Mouse (Mus musculus): ENCODE results near the gene Gm49383. TPM values are rescaled to one million over a fixed set of nuclear protein-coding genes. Genes with fewer than 3 reads are reported as not detected.

The Gm49383 gene
- total RNA-seq, 2 experiments from 2014 or later, result 2.1 to 5.6 TPM

- DNase-seq (ENCODE audit: low spot score in 2 of 2), result no peak
- intact Hi-C loops (cut with DNase I), result no loop called here
Measured at GRCm38 (mm10) chr12:69207396-69207795, 10.5 kb upstream of the Gm49383 start.

DNA sequence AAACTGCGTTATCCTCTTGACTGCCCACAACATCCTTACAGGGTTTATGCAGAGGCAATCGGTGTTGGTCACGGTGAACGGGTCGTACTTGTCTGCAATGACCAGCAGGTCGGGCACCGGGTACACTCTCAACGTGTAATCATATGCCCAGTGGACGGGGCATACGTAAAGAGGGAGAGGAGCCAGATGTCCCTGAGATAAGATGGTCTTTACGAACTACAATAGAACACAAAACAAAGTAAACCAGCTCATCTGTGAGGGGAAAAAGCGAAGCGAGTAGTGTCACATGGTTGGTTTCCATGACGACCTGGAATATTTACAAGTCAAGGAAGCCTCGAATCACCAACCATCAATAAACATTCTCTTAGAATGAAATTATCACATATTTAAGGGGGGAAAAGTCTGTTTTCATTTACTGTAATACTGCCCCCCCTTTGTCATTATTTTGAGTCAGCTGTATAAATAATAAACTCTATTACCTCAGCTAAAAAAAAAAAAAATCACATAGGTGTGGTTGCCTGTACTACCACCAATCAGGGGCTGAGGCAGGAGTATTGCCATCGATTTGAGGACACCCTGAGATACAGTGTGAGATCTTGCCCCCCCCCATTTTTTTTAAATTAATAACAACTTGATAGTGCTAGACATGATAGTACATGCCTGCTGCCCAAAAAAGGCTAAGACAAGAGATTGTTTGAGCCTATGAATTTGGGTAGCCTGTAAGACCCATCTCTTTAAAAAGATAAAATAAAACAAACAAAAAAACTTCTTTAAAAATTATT lies 7.3 kb upstream of the Gm49383 start, which contains the start of gene Gm49384:
Gene Gm49384, minus strand, starts transcription at position 216 of the 782 bp plus-strand sequence.
- DNase-seq (ENCODE audit: low spot score in 2 of 2), result no peak
- intact Hi-C loops (cut with DNase I), result no loop called here

DNA sequence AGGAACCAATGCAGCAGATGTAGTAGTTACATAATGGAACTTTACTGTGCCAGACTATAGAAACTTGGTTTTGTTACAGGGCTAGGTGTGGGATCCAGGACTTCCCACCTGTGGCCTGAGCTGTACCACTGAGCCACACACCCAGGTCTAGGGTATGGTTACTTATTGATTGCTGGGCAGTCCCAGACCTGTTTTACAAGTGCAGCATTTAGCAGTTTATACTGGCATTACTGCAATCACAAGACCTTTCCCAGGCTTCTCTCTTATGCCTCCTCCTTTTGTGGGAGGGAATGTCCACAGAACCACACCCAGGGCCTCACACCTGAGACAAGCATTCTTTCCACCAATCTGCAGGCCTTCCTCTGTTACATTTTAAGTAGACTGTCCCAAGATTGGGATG lies 2.1 kb upstream of the Gm49383 start:
- DNase-seq (ENCODE audit: low spot score in 2 of 2), result no peak
- intact Hi-C loops (cut with DNase I), result loop anchor here (5.0 kb wide), 2 partner anchors 43 to 98 kb away; partner anchors contain the start of genes Klhdc1 and Klhdc2

GRCm38 (mm10) chr12:69198164-69198535 lies 1.2 kb upstream of the Gm49383 start, which contains the start of gene Dnaaf2:
TSS of gene Dnaaf2 (minus strand) at chr12:69198429.
- peak in 1 of 2 experiments; percentile 49 for DNase-seq (ENCODE audit: low spot score in 2 of 2)
- intact Hi-C loops (cut with DNase I), result loop anchor here (5.0 kb wide), 2 partner anchors 44 to 99 kb away; partner anchors contain the start of genes Klhdc1 and Klhdc2

- peak; percentile 49 to 64 for DNase-seq (ENCODE audit: low spot score in 2 of 2)
- intact Hi-C loops (cut with DNase I), result loop anchor here (1.0 to 5.0 kb wide), 3 partner anchors 13 to 100 kb away; partner anchors contain the start of genes Klhdc1, Klhdc2, Mgat2 and Rpl36al
Measured at GRCm38 (mm10) chr12:69197378-69198163, 667 bp upstream of the Gm49383 start.

GRCm38 (mm10) chr12:69192637-69193036 lies 4.3 kb downstream of the Gm49383 start:
- DNase-seq (ENCODE audit: low spot score in 2 of 2), result no peak
- intact Hi-C loops (cut with DNase I), result no loop called here

- intact Hi-C loops (cut with DNase I), result no loop called here
- no peak for DNase-seq (ENCODE audit: low spot score in 2 of 2)
Measured at GRCm38 (mm10) chr12:69191396-69191795, 5.5 kb downstream of the Gm49383 start.

GRCm38 (mm10) chr12:69190522-69190921 lies 6.4 kb downstream of the Gm49383 start:
- no peak for DNase-seq (ENCODE audit: low spot score in 2 of 2)
- intact Hi-C loops (cut with DNase I), result no loop called here

DNA sequence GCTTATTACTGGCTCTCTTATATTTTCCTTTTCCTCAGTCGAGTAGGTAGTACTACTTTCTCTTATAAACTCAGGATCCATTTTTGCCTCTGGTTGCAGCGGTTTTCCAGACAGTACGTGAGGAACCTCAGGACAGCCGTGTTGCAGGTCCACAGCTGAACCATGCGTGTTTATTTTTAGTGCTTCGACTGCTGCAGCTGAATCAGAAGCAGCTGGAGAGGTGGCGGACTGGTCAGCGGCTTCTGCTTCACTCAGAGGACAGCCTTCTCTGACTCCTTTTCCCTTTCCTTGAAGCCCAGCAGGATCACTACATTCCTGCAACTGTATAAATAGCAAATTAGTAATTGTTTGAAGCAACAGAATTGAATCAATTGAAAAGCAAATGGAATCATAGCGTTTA lies 6.8 kb downstream of the Gm49383 start:
- intact Hi-C loops (cut with DNase I), result no loop called here
- no peak for DNase-seq (ENCODE audit: low spot score in 2 of 2)

DNA sequence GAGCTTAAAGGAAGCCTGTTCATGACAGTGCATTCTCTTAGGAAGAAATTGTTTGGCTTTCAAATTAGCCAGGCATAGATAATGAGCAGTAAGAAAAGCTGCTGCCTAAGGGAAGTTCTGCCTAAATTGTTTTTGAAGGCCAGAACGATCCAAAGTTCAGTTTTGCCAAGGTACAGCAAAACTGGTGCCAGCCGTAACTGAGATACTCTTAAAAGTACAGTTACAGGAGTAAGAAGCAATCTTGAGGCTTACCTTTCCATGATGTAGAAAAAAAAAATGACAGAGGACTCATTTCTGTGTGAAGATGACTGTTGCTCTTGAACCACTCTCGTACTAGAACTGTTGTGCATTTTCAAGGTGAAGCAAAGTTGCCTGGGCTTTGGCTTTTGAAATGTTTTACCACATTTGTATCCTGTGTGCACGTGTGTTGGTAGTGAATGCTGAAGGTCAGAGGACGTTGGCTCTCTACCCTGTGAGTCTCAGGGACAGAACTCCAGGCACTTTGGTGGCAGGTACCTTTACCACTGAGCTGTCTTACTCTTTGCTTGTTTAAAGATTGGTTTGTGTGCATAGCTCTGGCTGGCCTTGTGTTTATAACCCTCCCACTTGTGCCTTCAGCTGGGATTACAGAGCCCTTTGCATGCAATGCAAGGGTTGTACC lies 10.0 kb downstream of the Gm49383 start:
- intact Hi-C loops (cut with DNase I), result no loop called here
- no peak for DNase-seq (ENCODE audit: low spot score in 2 of 2)

DNA sequence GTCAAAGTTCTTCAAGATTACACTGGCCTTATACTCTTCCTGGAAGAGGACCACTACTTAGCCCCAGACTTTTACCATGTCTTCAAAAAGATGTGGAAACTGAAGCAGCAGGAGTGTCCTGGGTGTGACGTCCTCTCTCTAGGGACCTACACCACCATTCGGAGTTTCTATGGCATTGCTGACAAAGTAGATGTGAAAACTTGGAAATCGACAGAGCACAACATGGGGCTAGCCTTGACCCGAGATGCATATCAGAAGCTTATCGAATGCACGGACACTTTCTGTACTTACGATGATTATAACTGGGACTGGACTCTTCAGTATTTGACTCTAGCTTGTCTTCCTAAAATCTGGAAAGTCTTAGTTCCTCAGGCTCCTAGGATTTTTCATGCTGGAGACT lies 11.5 kb downstream of the Gm49383 start:
- no peak for DNase-seq (ENCODE audit: low spot score in 2 of 2)
- intact Hi-C loops (cut with DNase I), result no loop called here

- intact Hi-C loops (cut with DNase I), result loop anchor here (1.0 kb wide), 1 partner anchor 13 kb away; the partner anchor contains the start of gene Gm49383
- DNase-seq (ENCODE audit: low spot score in 2 of 2), result no peak
Measured at GRCm38 (mm10) chr12:69184342-69185295, 12.3 kb downstream of the Gm49383 start.

- peak; percentile 98 for DNase-seq (ENCODE audit: low spot score in 2 of 2)
- intact Hi-C loops (cut with DNase I), result loop anchor here (1.0 kb wide), 1 partner anchor 14 kb away; the partner anchor contains the start of gene Gm49383
Measured at GRCm38 (mm10) chr12:69183583-69184308, 13.2 kb downstream of the Gm49383 start, which contains the start of the genes Rpl36al and Mgat2. TSS of gene Rpl36al (minus strand) at chr12:69184083. TSS of gene Mgat2 (plus strand) at chr12:69184157.

DNA sequence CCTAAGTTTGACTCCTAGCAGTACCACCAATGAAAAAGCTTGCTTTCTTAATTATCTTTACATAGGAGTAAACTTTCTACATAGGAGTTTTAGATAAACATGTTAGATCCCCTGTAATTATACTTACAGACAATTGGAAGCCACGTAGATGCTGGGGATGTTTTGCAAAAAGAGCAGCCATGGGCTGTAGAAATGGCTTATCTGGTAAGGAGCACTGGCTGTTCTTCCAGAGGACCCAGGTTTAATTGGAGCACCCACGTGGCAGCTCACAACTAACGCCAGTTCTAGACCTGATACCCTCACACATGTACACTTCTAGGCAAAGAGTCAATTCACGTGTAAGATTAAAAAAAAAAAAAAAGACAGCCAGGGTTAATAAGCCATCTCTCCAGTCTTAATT lies 15.1 kb downstream of the Gm49383 start:
- intact Hi-C loops (cut with DNase I), result no loop called here
- DNase-seq (ENCODE audit: low spot score in 2 of 2), result no peak

DNA sequence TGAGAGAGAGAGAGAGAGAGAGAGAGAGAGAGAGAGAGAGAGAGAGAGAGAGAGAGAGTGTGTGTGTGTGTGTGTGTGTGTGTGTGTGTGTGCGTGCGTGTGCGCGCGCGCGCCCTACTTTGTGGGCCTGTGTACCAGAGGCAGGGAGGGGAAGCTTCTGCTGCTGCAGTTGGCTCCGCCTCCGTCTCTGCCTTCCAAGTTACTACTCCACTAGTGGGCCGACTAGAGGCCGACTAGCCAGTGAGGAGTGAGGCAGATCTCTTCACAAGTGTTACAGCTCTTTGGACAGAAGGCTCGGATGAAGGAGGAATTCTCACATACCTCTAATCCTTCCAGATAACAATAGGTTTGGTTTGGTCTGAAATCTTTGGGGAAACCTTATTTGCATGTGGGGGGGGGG lies 17.5 kb downstream of the Gm49383 start:
- intact Hi-C loops (cut with DNase I), result no loop called here
- DNase-seq (ENCODE audit: low spot score in 2 of 2), result no peak

DNA sequence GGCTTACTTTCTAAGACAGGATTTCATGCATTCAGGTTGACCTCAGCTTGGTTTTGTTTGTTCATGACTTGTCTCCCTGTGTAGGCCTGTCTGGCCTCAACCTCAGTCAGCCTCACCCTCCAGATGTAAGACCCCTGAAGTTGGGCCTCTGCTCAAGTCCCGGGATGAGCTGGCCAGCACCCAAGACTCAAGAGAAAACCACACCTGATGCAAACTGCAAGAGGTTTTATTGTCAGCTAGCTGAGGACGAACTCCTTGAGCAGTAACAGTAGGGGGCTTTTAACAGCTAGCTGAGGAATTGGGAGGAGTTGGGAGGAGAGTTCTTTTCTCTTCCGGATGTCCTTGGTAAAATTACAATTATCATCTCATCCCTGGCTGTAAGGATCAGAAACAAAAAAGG lies 19.4 kb downstream of the Gm49383 start:
- no peak for DNase-seq (ENCODE audit: low spot score in 2 of 2)
- intact Hi-C loops (cut with DNase I), result no loop called here

DNA sequence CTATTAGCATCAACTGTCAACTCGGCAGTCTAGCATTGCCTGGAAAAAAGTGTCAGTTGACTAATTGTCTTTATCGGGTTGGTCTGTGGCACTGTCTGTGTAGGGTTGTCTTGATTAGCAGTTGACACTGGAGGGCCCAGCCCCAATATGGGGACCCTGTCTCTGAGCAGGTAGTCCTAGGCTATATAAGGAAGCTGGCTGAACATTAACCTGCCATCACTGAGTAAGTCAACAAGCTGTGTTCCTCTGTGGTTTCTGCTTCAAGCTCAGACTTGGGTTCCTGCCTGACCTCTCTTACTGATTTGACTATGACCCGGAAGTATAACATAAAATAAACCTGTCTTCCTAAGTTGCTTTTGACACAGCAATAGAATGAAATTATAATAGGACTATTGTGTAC lies 20.9 kb downstream of the Gm49383 start:
- no peak for DNase-seq (ENCODE audit: low spot score in 2 of 2)
- intact Hi-C loops (cut with DNase I), result no loop called here

- DNase-seq (ENCODE audit: low spot score in 2 of 2), result no peak
- intact Hi-C loops (cut with DNase I), result no loop called here
Measured at GRCm38 (mm10) chr12:69171307-69171706, 25.6 kb downstream of the Gm49383 start.

Measured in left cerebral cortex, postnatal 36 days (tissue).